Mouse (Mus musculus) hindbrain, embryonic 10.5 days (tissue): ENCODE measurements around the gene Neurog1. TPM values are rescaled to one million over a fixed set of nuclear protein-coding genes. Genes with fewer than 3 reads are reported as not detected.
A peak's percentile ranks its signal among the peaks of the same experiment; 100 is the strongest.

ENCODE experiments used
- DNase-seq: peaks from one replicate; pipeline ENCODE4 v3.0.0-alpha.2; 2017; ENCODE audit warnings: low spot score
- H3K27ac ChIP-seq: fragments of 300-500 bp; sonication (generic); 2 replicates; pipeline ENCODE4 v1.5.1; 2016; ENCODE audit warnings: mild to moderate bottlenecking, moderate library complexity
- H3K27me3 ChIP-seq: fragments of 300-500 bp; sonication (generic); 2 replicates; pipeline ENCODE4 v1.6.1; 2016; ENCODE audit warnings: mild to moderate bottlenecking; ENCODE audit not compliant: poor library complexity, insufficient read depth, severe bottlenecking
- H3K36me3 ChIP-seq: fragments of 300-500 bp; sonication (generic); 2 replicates; pipeline ENCODE4 v1.6.1; 2016; ENCODE audit warnings: mild to moderate bottlenecking, moderate library complexity
- H3K4me1 ChIP-seq: fragments of 300-500 bp; sonication (generic); replicated peaks from 2 replicates; pipeline ENCODE4 v1.6.1; 2016; ENCODE audit warnings: mild to moderate bottlenecking
- H3K4me3 ChIP-seq: fragments of 300-500 bp; sonication (generic); 2 replicates; pipeline ENCODE4 v1.5.1; 2016; ENCODE audit warnings: mild to moderate bottlenecking, moderate library complexity
- H3K9me3 ChIP-seq: fragments of 300-500 bp; sonication (generic); 2 replicates; pipeline ENCODE4 v1.6.1; 2016; ENCODE audit warnings: mild to moderate bottlenecking, moderate library complexity
- WGBS: fragments of 180-500 bp; shearing (Covaris S2); methylation state at CpG from one replicate; pipeline ENCODE4 v1.1.7; 2016; 5-methylcytosine and 5-hydroxymethylcytosine counted together
- polyA plus RNA-seq: library from polyadenylated mRNA; unstranded; fragments of >200 nt; fragmentation: Nextera tagmentation; extraction: Ambion mirVana; gene quantifications from 2 replicates; pipeline ENCODE4 v1.2.1, GENCODE M21; 2016

Gene Neurog1
- polyA plus RNA-seq, 1 experiment from 2014 or later, result 28.4 TPM

GRCm38 (mm10) chr13:56253379-56253778 is 1.4 kb upstream of the Neurog1 start:
- no peaks in the 10 kb centered on the region for H3K36me3 ChIP-seq
- peaks cover 100% of the 10 kb centered on the region for H3K27me3 ChIP-seq
- DNase-seq, result no peak
- peaks cover 98% of the 10 kb centered on the region for H3K4me1 ChIP-seq
- WGBS, result 11% methylated on average over 3 of the region's 3 CpGs
- H3K27ac ChIP-seq, result peak overlapping the region; percentile 89; the same call in 1 of the 2 replicates
- H3K9me3 ChIP-seq, result no peaks in the 10 kb centered on the region
- H3K4me3 ChIP-seq, result no peak overlapping the region

- no peak for DNase-seq
- Histone ChIP-seq H3K27me3 (peaks cover 100% of the 10 kb centered on the region), H3K4me1 (peaks cover 92% of the 10 kb centered on the region)
These were observed 820 bp upstream of the Neurog1 start for GRCm38 (mm10) chr13:56252783-56253182.

GRCm38 (mm10) chr13:56251176-56251923 is 613 bp downstream of the Neurog1 start:
- peak overlapping the region; percentile 52 for H3K4me3 ChIP-seq
- H3K36me3 ChIP-seq, result no peaks in the 10 kb centered on the region
- H3K4me1 ChIP-seq, result peaks cover 78% of the 10 kb centered on the region
- H3K27ac ChIP-seq, result peak overlapping the region; percentile 89
- DNase-seq, result peak; percentile 56
- under 1% methylated on average over 59 of the region's 59 CpGs for WGBS
- peaks cover 100% of the 10 kb centered on the region for H3K27me3 ChIP-seq
- no peaks in the 10 kb centered on the region for H3K9me3 ChIP-seq

More at GRCm38 (mm10) chr13:56252783-56253182, 820 bp upstream of the Neurog1 start:
- WGBS, result 13% methylated on average over 8 of the region's 8 CpGs
- H3K4me3 ChIP-seq, result peak overlapping the region; percentile 52
- no peaks in the 10 kb centered on the region for H3K36me3 ChIP-seq
- H3K27ac ChIP-seq, result peak overlapping the region; percentile 89
- no peaks in the 10 kb centered on the region for H3K9me3 ChIP-seq

GRCm38 (mm10) chr13:56250551-56251161 is 1.3 kb downstream of the Neurog1 start:
- Histone ChIP-seq H3K4me1 (peaks cover 71% of the 10 kb centered on the region), H3K36me3 (no peaks in the 10 kb centered on the region), H3K9me3 (no peaks in the 10 kb centered on the region), H3K4me3 (peak overlapping the region; percentile 52), H3K27me3 (peaks cover 100% of the 10 kb centered on the region), H3K27ac (peak overlapping the region; percentile 89)
- peak; percentile 68 for DNase-seq
- WGBS, result 1% methylated on average over 14 of the region's 14 CpGs

GRCm38 (mm10) chr13:56249593-56250341 is 2.2 kb downstream of the Neurog1 start:
- Histone ChIP-seq H3K27ac (peak overlapping the region; percentile 45), H3K4me1 (peaks cover 62% of the 10 kb centered on the region), H3K9me3 (no peaks in the 10 kb centered on the region), H3K27me3 (peaks cover 98% of the 10 kb centered on the region), H3K36me3 (no peaks in the 10 kb centered on the region), H3K4me3 (peak overlapping the region; percentile 52)
- 1% methylated on average over 13 of the region's 13 CpGs for WGBS
- DNase-seq, result no peak

GRCm38 (mm10) chr13:56243104-56243503 is 8.9 kb downstream of the Neurog1 start:
- no peaks in the 10 kb centered on the region for H3K36me3 ChIP-seq
- peaks cover 94% of the 10 kb centered on the region for H3K27me3 ChIP-seq
- DNase-seq, result no peak
- H3K4me1 ChIP-seq, result peaks cover 7% of the 10 kb centered on the region; the same call in 1 of the 2 replicates
- H3K27ac ChIP-seq, result no peak overlapping the region
- 87% methylated on average over 5 of the region's 5 CpGs for WGBS
- H3K4me3 ChIP-seq, result no peak overlapping the region
- H3K9me3 ChIP-seq, result peaks cover 6% of the 10 kb centered on the region

- peaks cover 6% of the 10 kb centered on the region for H3K9me3 ChIP-seq
- H3K4me1 ChIP-seq, result peaks cover 17% of the 10 kb centered on the region
- 74% methylated on average over 16 of the region's 16 CpGs for WGBS
- H3K36me3 ChIP-seq, result no peaks in the 10 kb centered on the region
- no peak overlapping the region for H3K27ac ChIP-seq
- peak; percentile 13 for DNase-seq
- H3K4me3 ChIP-seq, result no peak overlapping the region
- H3K27me3 ChIP-seq, result peaks cover 93% of the 10 kb centered on the region
These were observed 11.8 kb downstream of the Neurog1 start for GRCm38 (mm10) chr13:56240012-56240770.

- H3K27ac ChIP-seq, result no peak overlapping the region
- H3K27me3 ChIP-seq, result peaks cover 88% of the 10 kb centered on the region
- H3K4me1 ChIP-seq, result peaks cover 17% of the 10 kb centered on the region
- H3K9me3 ChIP-seq, result peaks cover 1% of the 10 kb centered on the region
- H3K4me3 ChIP-seq, result no peak overlapping the region
- DNase-seq, result no peak
- no peaks in the 10 kb centered on the region for H3K36me3 ChIP-seq
- WGBS, result 82% methylated on average over 10 of the region's 10 CpGs
These were observed 14.1 kb downstream of the Neurog1 start for GRCm38 (mm10) chr13:56237905-56238304.

GRCm38 (mm10) chr13:56236194-56236593 is 15.8 kb downstream of the Neurog1 start:
- Histone ChIP-seq H3K36me3 (no peaks in the 10 kb centered on the region), H3K27me3 (peaks cover 90% of the 10 kb centered on the region), H3K4me1 (peaks cover 17% of the 10 kb centered on the region), H3K27ac (no peak overlapping the region), H3K4me3 (no peak overlapping the region), H3K9me3 (no peaks in the 10 kb centered on the region)
- 6% methylated on average over 7 of the region's 7 CpGs for WGBS
- no peak for DNase-seq

GRCm38 (mm10) chr13:56228790-56229189 is 23.2 kb downstream of the Neurog1 start:
- H3K4me1 ChIP-seq, result peaks cover 44% of the 10 kb centered on the region
- 6% methylated on average over 7 of the region's 7 CpGs for WGBS
- no peaks in the 10 kb centered on the region for H3K9me3 ChIP-seq
- H3K27ac ChIP-seq, result peak overlapping the region; percentile 56; the same call in 1 of the 2 replicates
- no peaks in the 10 kb centered on the region for H3K36me3 ChIP-seq
- H3K27me3 ChIP-seq, result peaks cover 94% of the 10 kb centered on the region
- peak; percentile 24 for DNase-seq
- no peak overlapping the region for H3K4me3 ChIP-seq

- peaks cover 67% of the 10 kb centered on the region for H3K4me1 ChIP-seq
- DNase-seq, result no peak
- 16% methylated on average over 10 of the region's 10 CpGs for WGBS
- H3K36me3 ChIP-seq, result no peaks in the 10 kb centered on the region
- H3K27ac ChIP-seq, result peak overlapping the region; percentile 62; the same call in 1 of the 2 replicates
- no peaks in the 10 kb centered on the region for H3K9me3 ChIP-seq
- H3K27me3 ChIP-seq, result peaks cover 97% of the 10 kb centered on the region
- no peak overlapping the region for H3K4me3 ChIP-seq
These were observed 25.6 kb downstream of the Neurog1 start for GRCm38 (mm10) chr13:56226175-56226954.
